Mouse (Mus musculus): ENCODE measurements around the gene Unk.

DNA sequence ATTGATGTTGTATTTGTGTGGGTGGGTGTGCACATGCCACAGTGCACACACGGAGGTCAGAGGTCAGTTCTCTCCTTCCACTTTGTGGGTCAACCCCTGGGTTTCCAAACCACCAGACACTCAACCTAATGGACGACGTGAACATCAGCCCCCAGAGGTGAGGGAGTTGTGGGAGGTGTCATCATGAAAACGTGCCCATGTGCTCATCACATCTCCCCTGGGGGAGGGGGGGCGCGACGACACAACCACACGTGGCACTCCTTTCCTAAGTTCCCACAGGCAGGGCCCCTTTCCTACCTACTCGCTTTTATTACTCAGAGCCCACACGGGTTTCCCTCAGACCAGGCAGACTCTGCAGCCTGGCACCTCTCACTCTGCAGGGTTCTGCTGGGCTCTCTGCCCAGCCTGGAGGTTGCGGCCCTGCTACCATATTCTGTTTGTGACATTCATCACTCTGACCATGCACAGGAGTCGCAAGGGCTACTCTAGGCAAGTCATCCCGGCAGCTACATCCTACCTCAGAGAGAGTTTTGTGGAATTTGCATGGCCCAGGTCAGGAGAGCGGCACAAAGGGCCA, 53.1 kb downstream of the Unk start:
- TF ChIP-seq CTCF (IDR thresholded peaks at IDR 0.05; ENCODE audit: borderline replicate concordance, insufficient read depth, low read depth, low read length) (no peak), POLR2A (IDR thresholded peaks at IDR 0.05; ENCODE audit: borderline replicate concordance, insufficient read depth, low read length) (no peak)

Measured in cerebellum, adult 2 months (tissue).